Mouse (Mus musculus) liver, embryonic 13.5 days (tissue): ENCODE data around the gene Elovl7. TPM values are rescaled to one million over a fixed set of nuclear protein-coding genes. Genes with fewer than 3 reads are reported as not detected.

Experiments
- ATAC-seq: fragments of 200-750 bp; cut with Nextera tagmentation; 2 replicates; pipeline ENCODE4 v1.8.0; 2017; ENCODE audit warnings: low read depth, mild to moderate bottlenecking, moderate number of reproducible peaks, moderate library complexity
- DNase-seq: peaks from one replicate; pipeline ENCODE4 v3.0.0; 2022
- H3K27ac ChIP-seq: fragments of 300-500 bp; sonication (generic); 2 replicates; pipeline ENCODE4 v1.5.1; 2015; ENCODE audit warnings: moderate library complexity, mild to moderate bottlenecking, inconsistent platforms
- H3K27me3 ChIP-seq: fragments of 300-500 bp; sonication (generic); 2 replicates; pipeline ENCODE4 v1.6.1; 2015; ENCODE audit warnings: mild to moderate bottlenecking, inconsistent platforms
- H3K36me3 ChIP-seq: fragments of 300-500 bp; sonication (generic); 2 replicates; pipeline ENCODE4 v1.6.1; 2015; ENCODE audit warnings: mild to moderate bottlenecking, inconsistent platforms
- H3K4me1 ChIP-seq: fragments of 300-500 bp; sonication (generic); replicated peaks from 2 replicates; pipeline ENCODE4 v1.6.1; 2015; ENCODE audit warnings: inconsistent platforms
- H3K4me2 ChIP-seq: fragments of 300-500 bp; sonication (generic); 2 replicates; pipeline ENCODE4 v1.6.1; 2015; ENCODE audit warnings: inconsistent platforms, mild to moderate bottlenecking, moderate library complexity
- H3K4me3 ChIP-seq: fragments of 300-500 bp; sonication (generic); replicated peaks from 2 replicates; pipeline ENCODE4 v1.5.1; 2015; ENCODE audit warnings: mild to moderate bottlenecking, inconsistent platforms
- H3K9ac ChIP-seq: fragments of 300-500 bp; sonication (generic); 2 replicates; pipeline ENCODE4 v1.6.1; 2015; ENCODE audit warnings: mild to moderate bottlenecking, inconsistent platforms
- H3K9me3 ChIP-seq: fragments of 300-500 bp; sonication (generic); replicated peaks from 2 replicates; pipeline ENCODE4 v1.6.1; 2016; ENCODE audit warnings: inconsistent platforms
- WGBS: fragments of 180-500 bp; shearing (Covaris S2); methylation state at CpG from one replicate; pipeline ENCODE4 v1.1.7; 2015; ENCODE audit not compliant: insufficient replicate concordance; 5-methylcytosine and 5-hydroxymethylcytosine counted together
- polyA plus RNA-seq: library from polyadenylated mRNA; unstranded; fragments of >200 nt; fragmentation: Nextera tagmentation; extraction: Ambion mirVana; gene quantifications from 2 replicates; pipeline ENCODE4 v1.2.1, GENCODE M21; 2015

The Elovl7 gene
- polyA plus RNA-seq, 1 experiment from 2014 or later = 2.0 TPM

- Histone ChIP-seq H3K36me3 (no peaks in the 10 kb centered on the region), H3K4me3 (no peak overlapping the region), H3K4me2 (no peak overlapping the region), H3K9ac (no peak overlapping the region), H3K27me3 (no peaks in the 10 kb centered on the region), H3K9me3 (no peaks in the 10 kb centered on the region), H3K4me1 (no peaks in the 10 kb centered on the region), H3K27ac (no peak overlapping the region)
- ATAC-seq (no peak), DNase-seq (no peak)
- WGBS = 14% methylated on average over 1 of the region's 1 CpGs
These were observed 89.6 kb downstream of the Elovl7 start for GRCm38 (mm10) chr13:108303841-108304240.

GRCm38 (mm10) chr13:108304680-108305079 is 90.5 kb downstream of the Elovl7 start:
- no peak overlapping the region for H3K27ac ChIP-seq
- no peak overlapping the region for H3K4me3 ChIP-seq
- WGBS = 17% methylated on average over 2 of the region's 2 CpGs
- DNase-seq = no peak
- no peaks in the 10 kb centered on the region for H3K27me3 ChIP-seq
- no peak overlapping the region for H3K4me2 ChIP-seq
- no peak for ATAC-seq
- H3K9me3 ChIP-seq = no peaks in the 10 kb centered on the region
- H3K9ac ChIP-seq = no peak overlapping the region
- H3K36me3 ChIP-seq = no peaks in the 10 kb centered on the region
- no peaks in the 10 kb centered on the region for H3K4me1 ChIP-seq

GRCm38 (mm10) chr13:108315702-108316486 is 101.7 kb downstream of the Elovl7 start, which contains the start of gene Depdc1b:
TSS of gene Depdc1b (plus strand) at chr13:108316332.
- under 1% methylated on average over 48 of the region's 48 CpGs for WGBS
- H3K9me3 ChIP-seq = no peaks in the 10 kb centered on the region
- peaks cover 9% of the 10 kb centered on the region for H3K36me3 ChIP-seq
- peak within 1 kb of the TSS; percentile 87 for H3K9ac ChIP-seq
- peak within 1 kb of the TSS; percentile 80 for H3K4me2 ChIP-seq
- peak within 1 kb of the TSS; percentile 99 for H3K27ac ChIP-seq
- peaks cover 4% of the 10 kb centered on the region; the same call in 1 of the 2 replicates for H3K27me3 ChIP-seq
- DNase-seq (peak; percentile 95), ATAC-seq (peak; percentile 90)
- H3K4me3 ChIP-seq = peak within 1 kb of the TSS; percentile 81
- peaks cover 50% of the 10 kb centered on the region for H3K4me1 ChIP-seq

GRCm38 (mm10) chr13:108316487-108316903 is 102.3 kb downstream of the Elovl7 start:
- peak; percentile 76 for ATAC-seq
- no peaks in the 10 kb centered on the region for H3K9me3 ChIP-seq
- H3K4me2 ChIP-seq = peak overlapping the region; percentile 80
- peak overlapping the region; percentile 87 for H3K9ac ChIP-seq
- H3K4me3 ChIP-seq = peak overlapping the region; percentile 81
- DNase-seq = peak; percentile 53
- peaks cover 12% of the 10 kb centered on the region for H3K36me3 ChIP-seq
- WGBS = under 1% methylated on average over 32 of the region's 32 CpGs
- H3K4me1 ChIP-seq = peaks cover 50% of the 10 kb centered on the region
- H3K27me3 ChIP-seq = peaks cover 4% of the 10 kb centered on the region; the same call in 1 of the 2 replicates
- H3K27ac ChIP-seq = peak overlapping the region; percentile 99

GRCm38 (mm10) chr13:108317414-108317813 is 103.2 kb downstream of the Elovl7 start:
- ATAC-seq (no peak), DNase-seq (no peak)
- Histone ChIP-seq H3K9me3 (no peaks in the 10 kb centered on the region), H3K4me3 (peak overlapping the region; percentile 81), H3K36me3 (peaks cover 12% of the 10 kb centered on the region), H3K27me3 (peaks cover 4% of the 10 kb centered on the region; the same call in 1 of the 2 replicates), H3K4me2 (peak overlapping the region; percentile 80), H3K4me1 (peaks cover 50% of the 10 kb centered on the region), H3K9ac (peak overlapping the region; percentile 87), H3K27ac (peak overlapping the region; percentile 99)
- 72% methylated on average over 2 of the region's 2 CpGs for WGBS

GRCm38 (mm10) chr13:108319028-108319427 is 104.8 kb downstream of the Elovl7 start:
- WGBS = 88% methylated on average over 8 of the region's 8 CpGs
- no peak overlapping the region for H3K4me2 ChIP-seq
- H3K4me1 ChIP-seq = peaks cover 50% of the 10 kb centered on the region
- H3K27ac ChIP-seq = no peak overlapping the region
- H3K36me3 ChIP-seq = peaks cover 15% of the 10 kb centered on the region
- no peaks in the 10 kb centered on the region for H3K27me3 ChIP-seq
- ATAC-seq (no peak), DNase-seq (no peak)
- no peak overlapping the region for H3K9ac ChIP-seq
- no peaks in the 10 kb centered on the region for H3K9me3 ChIP-seq
- no peak overlapping the region for H3K4me3 ChIP-seq

GRCm38 (mm10) chr13:108320216-108320615 is 106.0 kb downstream of the Elovl7 start:
- peaks cover 27% of the 10 kb centered on the region for H3K36me3 ChIP-seq
- no peak overlapping the region for H3K4me2 ChIP-seq
- no peak overlapping the region for H3K9ac ChIP-seq
- WGBS = 72% methylated on average over 8 of the region's 8 CpGs
- ATAC-seq (no peak), DNase-seq (no peak)
- no peaks in the 10 kb centered on the region for H3K9me3 ChIP-seq
- H3K4me1 ChIP-seq = peaks cover 41% of the 10 kb centered on the region
- H3K27me3 ChIP-seq = no peaks in the 10 kb centered on the region
- H3K4me3 ChIP-seq = no peak overlapping the region
- H3K27ac ChIP-seq = no peak overlapping the region

- H3K9ac ChIP-seq = no peak overlapping the region
- no peaks in the 10 kb centered on the region for H3K9me3 ChIP-seq
- peaks cover 32% of the 10 kb centered on the region for H3K4me1 ChIP-seq
- DNase-seq = no peak
- no peak overlapping the region for H3K4me3 ChIP-seq
- no peak overlapping the region for H3K27ac ChIP-seq
- H3K27me3 ChIP-seq = no peaks in the 10 kb centered on the region
- H3K4me2 ChIP-seq = no peak overlapping the region
- WGBS = 90% methylated on average over 2 of the region's 2 CpGs
- ATAC-seq = no peak
- H3K36me3 ChIP-seq = peaks cover 49% of the 10 kb centered on the region
These were observed 108.3 kb downstream of the Elovl7 start for GRCm38 (mm10) chr13:108322466-108322865.

GRCm38 (mm10) chr13:108323317-108323716 is 109.1 kb downstream of the Elovl7 start:
- Histone ChIP-seq H3K27ac (no peak overlapping the region), H3K4me1 (peaks cover 24% of the 10 kb centered on the region), H3K9ac (no peak overlapping the region), H3K4me3 (no peak overlapping the region), H3K27me3 (no peaks in the 10 kb centered on the region), H3K9me3 (no peaks in the 10 kb centered on the region), H3K36me3 (peaks cover 50% of the 10 kb centered on the region), H3K4me2 (no peak overlapping the region)
- ATAC-seq (no peak), DNase-seq (no peak)
- WGBS = 79% methylated on average over 2 of the region's 2 CpGs

- ATAC-seq = no peak
- Histone ChIP-seq H3K27me3 (no peaks in the 10 kb centered on the region), H3K4me1 (peaks cover 18% of the 10 kb centered on the region), H3K9ac (no peak overlapping the region), H3K36me3 (peaks cover 53% of the 10 kb centered on the region), H3K4me3 (no peak overlapping the region), H3K4me2 (no peak overlapping the region), H3K9me3 (no peaks in the 10 kb centered on the region), H3K27ac (no peak overlapping the region)
- 88% methylated on average over 22 of the region's 22 CpGs for WGBS
- no peak for DNase-seq
These were observed 109.9 kb downstream of the Elovl7 start for GRCm38 (mm10) chr13:108323866-108324829.

GRCm38 (mm10) chr13:108325871-108326270 is 111.7 kb downstream of the Elovl7 start:
- H3K27me3 ChIP-seq = no peaks in the 10 kb centered on the region
- no peak overlapping the region for H3K4me3 ChIP-seq
- peaks cover 6% of the 10 kb centered on the region; the same call in 1 of the 2 replicates for H3K4me1 ChIP-seq
- 82% methylated on average over 5 of the region's 5 CpGs for WGBS
- H3K9me3 ChIP-seq = no peaks in the 10 kb centered on the region
- peaks cover 51% of the 10 kb centered on the region for H3K36me3 ChIP-seq
- ATAC-seq = no peak
- no peak overlapping the region for H3K27ac ChIP-seq
- no peak overlapping the region for H3K9ac ChIP-seq
- no peak overlapping the region for H3K4me2 ChIP-seq
- no peak for DNase-seq
